Mouse (Mus musculus) intestine, postnatal 0 days (tissue): ENCODE results near the gene Vsig10. TPM values are rescaled to one million over a fixed set of nuclear protein-coding genes. Genes with fewer than 3 reads are reported as not detected.

ENCODE experiments used
- ATAC-seq: fragments of 200-750 bp; cut with Nextera tagmentation; 2 replicates; pipeline ENCODE4 v1.8.0; 2017; ENCODE audit warnings: mild to moderate bottlenecking, moderate TSS enrichment, moderate library complexity
- H3K27ac ChIP-seq: fragments of 300-500 bp; sonication (generic); 2 replicates; pipeline ENCODE4 v1.5.1; 2014; ENCODE audit warnings: mild to moderate bottlenecking, low read depth, low read length, moderate library complexity
- H3K27me3 ChIP-seq: fragments of 300-500 bp; sonication (generic); replicated peaks from 2 replicates; pipeline ENCODE4 v1.6.1; 2014; ENCODE audit warnings: low read length, mixed read lengths; ENCODE audit not compliant: control insufficient read depth, insufficient read depth
- H3K36me3 ChIP-seq: fragments of 300-500 bp; sonication (generic); 2 replicates; pipeline ENCODE4 v1.6.1; 2014; ENCODE audit warnings: mild to moderate bottlenecking, moderate library complexity; ENCODE audit not compliant: control insufficient read depth, insufficient read depth
- H3K4me1 ChIP-seq: fragments of 300-500 bp; sonication (generic); replicated peaks from 2 replicates; pipeline ENCODE4 v1.6.1; 2014; ENCODE audit warnings: antibody characterized with exemption, low read length, mixed read lengths; ENCODE audit not compliant: control insufficient read depth, insufficient read depth
- H3K4me2 ChIP-seq: fragments of 300-500 bp; sonication (generic); replicated peaks from 2 replicates; pipeline ENCODE4 v1.6.1; 2014; ENCODE audit warnings: low read depth, mild to moderate bottlenecking, moderate library complexity
- H3K4me3 ChIP-seq: fragments of 300-500 bp; sonication (generic); 2 replicates; pipeline ENCODE4 v1.5.1; 2014; ENCODE audit warnings: low read depth, low read length
- H3K9ac ChIP-seq: fragments of 300-500 bp; sonication (generic); 2 replicates; pipeline ENCODE4 v1.6.1; 2014; ENCODE audit warnings: mild to moderate bottlenecking, low read depth, low read length
- H3K9me3 ChIP-seq: fragments of 300-500 bp; sonication (generic); 2 replicates; pipeline ENCODE4 v1.6.1; 2016; ENCODE audit warnings: mixed run types; ENCODE audit not compliant: control insufficient read depth
- CTCF ChIP-seq: sonication (generic); IDR thresholded peaks from 2 replicates; pipeline ENCODE4 v1.5.1; 2016; ENCODE audit warnings: low read depth, mild to moderate bottlenecking, control low read depth, antibody characterized with exemption, moderate library complexity
- WGBS: fragments of 180-500 bp; shearing (Covaris S2); extraction: QIAGEN DNeasy Blood & Tissue Kit; methylation state at CpG from one replicate; pipeline ENCODE4 v1.1.7; 2014; 5-methylcytosine and 5-hydroxymethylcytosine counted together
- polyA plus RNA-seq: library from polyadenylated mRNA; unstranded; fragments of >200 nt; fragmentation: Nextera tagmentation; extraction: Ambion mirVana; gene quantifications from 2 replicates; pipeline ENCODE4 v1.2.1, GENCODE M21; 2015

Gene Vsig10
- polyA plus RNA-seq, 1 experiment from 2014 or later = 13.9 TPM

GRCm38 (mm10) chr5:117279669-117280050 is 39.2 kb upstream of the Vsig10 start:
- 31% methylated on average over 4 of the region's 4 CpGs for WGBS

GRCm38 (mm10) chr5:117281536-117281935 is 37.3 kb upstream of the Vsig10 start:
- Histone ChIP-seq H3K9ac (no peak overlapping the region), H3K4me2 (no peak overlapping the region), H3K27me3 (no peaks in the 10 kb centered on the region), H3K27ac (no peak overlapping the region; the same call in 1 of the 2 replicates), H3K36me3 (peaks cover 18% of the 10 kb centered on the region; the same call in 1 of the 2 replicates), H3K4me3 (no peak overlapping the region), H3K4me1 (no peaks in the 10 kb centered on the region), H3K9me3 (no peaks in the 10 kb centered on the region)
- no peak for ATAC-seq
- TF ChIP-seq CTCF = peak; percentile 61
- WGBS = 79% methylated on average over 10 of the region's 10 CpGs

More at GRCm38 (mm10) chr5:117279669-117280050, 39.2 kb upstream of the Vsig10 start:
- no peak for TF ChIP-seq CTCF
- Histone ChIP-seq H3K36me3 (peaks cover 14% of the 10 kb centered on the region; the same call in 1 of the 2 replicates), H3K9me3 (no peaks in the 10 kb centered on the region), H3K9ac (no peak overlapping the region), H3K4me2 (no peak overlapping the region), H3K4me3 (no peak overlapping the region), H3K27ac (peak overlapping the region; percentile 17; the same call in 1 of the 2 replicates), H3K4me1 (no peaks in the 10 kb centered on the region), H3K27me3 (no peaks in the 10 kb centered on the region)
- ATAC-seq = peak; percentile 54

GRCm38 (mm10) chr5:117282360-117282759 is 36.5 kb upstream of the Vsig10 start:
- no peak overlapping the region for H3K4me2 ChIP-seq
- H3K36me3 ChIP-seq = peaks cover 18% of the 10 kb centered on the region; the same call in 1 of the 2 replicates
- H3K9ac ChIP-seq = no peak overlapping the region
- peak; percentile 38 for TF ChIP-seq CTCF
- H3K27me3 ChIP-seq = no peaks in the 10 kb centered on the region
- no peak overlapping the region for H3K4me3 ChIP-seq
- 86% methylated on average over 8 of the region's 8 CpGs for WGBS
- no peaks in the 10 kb centered on the region for H3K4me1 ChIP-seq
- no peak overlapping the region for H3K27ac ChIP-seq
- no peaks in the 10 kb centered on the region for H3K9me3 ChIP-seq
- no peak for ATAC-seq

- TF ChIP-seq CTCF = no peak
- ATAC-seq = no peak
- WGBS = 80% methylated on average over 9 of the region's 9 CpGs
These were observed 34.9 kb upstream of the Vsig10 start for GRCm38 (mm10) chr5:117284029-117284428.

GRCm38 (mm10) chr5:117284682-117285081 is 34.2 kb upstream of the Vsig10 start:
- no peaks in the 10 kb centered on the region for H3K27me3 ChIP-seq
- TF ChIP-seq CTCF = no peak
- no peak overlapping the region for H3K27ac ChIP-seq
- H3K9me3 ChIP-seq = no peaks in the 10 kb centered on the region
- WGBS = 59% methylated on average over 7 of the region's 7 CpGs
- no peak overlapping the region for H3K4me3 ChIP-seq
- 0 out of 2 replicates have a peak, but pooled peaks cover 4% of the 10 kb centered on the region for H3K4me1 ChIP-seq
- H3K9ac ChIP-seq = no peak overlapping the region
- ATAC-seq = no peak
- H3K36me3 ChIP-seq = peaks cover 18% of the 10 kb centered on the region; the same call in 1 of the 2 replicates
- H3K4me2 ChIP-seq = no peak overlapping the region

More at GRCm38 (mm10) chr5:117284029-117284428, 34.9 kb upstream of the Vsig10 start:
- 0 out of 2 replicates have a peak, but pooled peaks cover 4% of the 10 kb centered on the region for H3K4me1 ChIP-seq
- no peak overlapping the region for H3K4me3 ChIP-seq
- H3K27me3 ChIP-seq = no peaks in the 10 kb centered on the region
- peaks cover 18% of the 10 kb centered on the region; the same call in 1 of the 2 replicates for H3K36me3 ChIP-seq
- no peak overlapping the region for H3K4me2 ChIP-seq
- no peaks in the 10 kb centered on the region for H3K9me3 ChIP-seq
- H3K9ac ChIP-seq = no peak overlapping the region
- no peak overlapping the region for H3K27ac ChIP-seq

- 64% methylated on average over 4 of the region's 4 CpGs for WGBS
- Histone ChIP-seq H3K4me3 (no peak overlapping the region), H3K27ac (no peak overlapping the region), H3K36me3 (peaks cover 18% of the 10 kb centered on the region; the same call in 1 of the 2 replicates), H3K9ac (no peak overlapping the region), H3K9me3 (no peaks in the 10 kb centered on the region), H3K27me3 (no peaks in the 10 kb centered on the region), H3K4me2 (no peak overlapping the region), H3K4me1 (0 out of 2 replicates have a peak, but pooled peaks cover 4% of the 10 kb centered on the region)
- ATAC-seq = no peak
- TF ChIP-seq CTCF = no peak
These were observed 33.6 kb upstream of the Vsig10 start for GRCm38 (mm10) chr5:117285266-117285665.
